Mouse (Mus musculus): Measurements from ENCODE around the gene Parl. TPM values are rescaled to one million over a fixed set of nuclear protein-coding genes. Genes with fewer than 3 reads are reported as not detected.

Parl gene
- total and polyA plus RNA-seq, 3 experiments = 101 to 247 (median 166) TPM

DNA sequence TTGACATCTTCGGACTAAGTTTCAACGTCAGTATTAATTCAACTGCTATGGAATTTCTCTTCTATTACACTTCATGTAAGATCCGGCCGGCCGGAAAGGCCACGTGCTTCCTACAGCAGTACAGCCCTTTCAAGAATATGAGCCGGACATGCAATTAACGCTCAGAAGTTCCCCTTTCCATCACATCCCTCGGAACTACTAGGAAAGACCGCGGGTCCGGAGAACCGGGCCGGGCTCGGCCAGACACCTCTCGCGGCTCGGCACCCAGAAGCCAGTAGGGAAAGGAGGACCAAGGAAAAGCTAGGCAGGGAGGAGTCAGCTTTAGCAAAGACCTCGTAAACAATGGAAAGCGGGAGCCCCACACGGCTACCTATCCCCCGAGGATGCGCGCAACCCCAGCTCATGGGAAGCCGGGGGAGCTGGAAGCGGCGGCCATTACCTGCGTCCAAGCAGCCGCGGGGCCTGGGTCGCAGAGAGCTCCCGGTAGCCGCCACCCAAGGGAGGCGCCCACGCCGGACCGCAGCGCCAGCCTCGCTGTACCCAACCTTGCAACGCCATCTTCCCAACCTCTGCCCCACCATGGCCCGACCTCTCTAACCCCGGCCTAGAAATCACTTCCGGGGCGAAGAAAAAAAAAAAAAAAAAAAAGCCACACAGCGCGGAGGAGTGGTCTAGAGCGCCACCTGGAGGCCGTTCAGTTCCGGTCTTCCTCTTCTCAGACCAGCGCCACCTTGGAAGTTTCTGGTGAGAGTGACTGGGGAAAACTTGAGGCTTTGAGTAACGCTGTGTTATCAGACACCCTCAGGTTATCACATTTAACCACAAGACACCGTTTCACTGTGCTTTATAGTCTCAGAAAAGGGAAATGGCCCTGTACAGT, at the start of gene Parl (continued):
- TF ChIP-seq MAZ (IDR thresholded peaks at IDR 0.05; ENCODE audit: low read depth, low read length) (peak; percentile 79; the same call in 1 of the 2 replicates), PAX5 (IDR thresholded peaks at IDR 0.05; ENCODE audit: low read length) (no peak)

GRCm38 (mm10) chr16:20345464-20345863, 43.3 kb upstream of the Parl start:
- Histone ChIP-seq H3K27ac (ENCODE audit: insufficient read depth, low read depth) (no peak overlapping the region), H3K4me1 (ENCODE audit: control insufficient read depth in 1 of 2, insufficient read depth in 2 of 2) (peaks cover 0 to 3% of the 10 kb centered on the region in 2 experiments; a peak in 1 of 4 replicates), H3K79me2 (replicated peaks; ENCODE audit: control insufficient read depth, extremely low read depth, insufficient read depth, poor library complexity, severe bottlenecking) (no peaks in the 10 kb centered on the region), H3K27me3 (replicated peaks) (no peaks in the 10 kb centered on the region), H3K4me3 (replicated peaks in 1 of 3; ENCODE audit: low read depth in 2 of 3, low read length in 2 of 3, poor library complexity in 1 of 3) (no peak overlapping the region), H3K9me3 (replicated peaks; ENCODE audit: low read length) (no peaks in the 10 kb centered on the region), H3K36me3 (replicated peaks in 1 of 2; ENCODE audit: control insufficient read depth in 1 of 2, insufficient read depth in 1 of 2, low read length in 1 of 2) (peaks cover 0 to 54% of the 10 kb centered on the region in 2 experiments), H3K9ac (ENCODE audit: insufficient read depth, low read depth) (no peak overlapping the region), H3K4me2 (ENCODE audit: insufficient read depth, low read depth, poor library complexity, severe bottlenecking) (no peak overlapping the region)
- no peak for DNase-seq (ENCODE audit: extremely low read depth)
- in situ Hi-C loops (cut with MboI; ENCODE audit: low pct_ligation_motif_present, low pct_unique_long_range_greater_than_20kb, low sequenced_read_pairs) = no loop called here
- TF ChIP-seq USF1 (IDR thresholded peaks at IDR 0.05; ENCODE audit: low read depth, low read length) (no peak), UBTF (IDR thresholded peaks at IDR 0.05; ENCODE audit: low read depth, low read length) (no peak), NELFE (IDR thresholded peaks at IDR 0.05; ENCODE audit: low read depth, low read length) (no peak), E2F4 (IDR thresholded peaks at IDR 0.05; ENCODE audit: insufficient replicate concordance, low read depth, low read length) (no peak), ZC3H11A (IDR thresholded peaks at IDR 0.05; ENCODE audit: low read depth, low read length) (no peak), MXI1 (IDR thresholded peaks at IDR 0.05; ENCODE audit: low read depth, low read length) (no peak), EP300 (IDR thresholded peaks at IDR 0.05; ENCODE audit: low read length) (no peak), ZMIZ1 (IDR thresholded peaks at IDR 0.05; ENCODE audit: low read depth, low read length) (no peak), CTCF (conservative IDR thresholded peaks at IDR 0.05 in 1 of 2, IDR thresholded peaks at IDR 0.05 in 1 of 2; ENCODE audit: low read depth in 2 of 2, low read length in 2 of 2) (no peak), MEF2A (IDR thresholded peaks at IDR 0.05; ENCODE audit: borderline replicate concordance, low read depth, low read length) (no peak), MAZ (IDR thresholded peaks at IDR 0.05; ENCODE audit: low read depth, low read length) (no peak), IRF4 (IDR thresholded peaks at IDR 0.05; ENCODE audit: low read depth, low read length) (no peak), JUN (IDR thresholded peaks at IDR 0.05; ENCODE audit: insufficient read depth, low read depth, low read length) (no peak), TBP (conservative IDR thresholded peaks at IDR 0.05; ENCODE audit: low read depth, low read length) (no peak), RAD21 (IDR thresholded peaks at IDR 0.05; ENCODE audit: low read depth, low read length) (no peak), MYC (IDR thresholded peaks at IDR 0.05; ENCODE audit: low read depth, low read length) (no peak)
- dilution Hi-C loops (cut with MboI; ENCODE audit: extremely low pct_ligation_motif_present, extremely low pct_unique_long_range_greater_than_20kb, low sequenced_read_pairs) = no loop called here

DNA sequence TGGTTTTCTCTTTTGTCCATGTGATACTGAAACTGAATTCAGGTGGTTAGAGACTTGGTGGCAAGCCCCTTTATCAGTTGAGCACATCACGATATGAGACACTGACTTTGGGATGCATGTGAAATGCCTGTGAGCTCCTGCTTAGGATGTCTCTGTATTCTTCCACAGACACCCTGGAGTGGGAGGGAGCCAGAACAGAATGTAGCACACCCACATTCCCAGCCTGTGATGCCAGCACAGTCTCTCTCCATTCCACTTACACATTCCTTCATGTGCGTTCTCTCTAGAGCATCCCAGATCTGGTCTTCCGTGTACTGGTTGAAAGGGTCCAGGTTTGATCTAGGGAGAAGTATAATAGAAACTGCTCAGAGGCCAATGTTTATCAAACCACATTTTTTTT, 36.4 kb upstream of the Parl start:
- Histone ChIP-seq H3K9ac (ENCODE audit: insufficient read depth, low read depth) (no peak overlapping the region), H3K9me3 (replicated peaks; ENCODE audit: low read length) (no peaks in the 10 kb centered on the region), H3K27ac (ENCODE audit: insufficient read depth, low read depth) (no peak overlapping the region), H3K79me2 (replicated peaks; ENCODE audit: control insufficient read depth, extremely low read depth, insufficient read depth, poor library complexity, severe bottlenecking) (no peaks in the 10 kb centered on the region), H3K4me1 (ENCODE audit: control insufficient read depth in 1 of 2, insufficient read depth in 2 of 2) (peaks cover 0 to 3% of the 10 kb centered on the region in 2 experiments; a peak in 1 of 4 replicates), H3K4me2 (ENCODE audit: insufficient read depth, low read depth, poor library complexity, severe bottlenecking) (no peak overlapping the region), H3K4me3 (replicated peaks in 1 of 3; ENCODE audit: low read depth in 2 of 3, low read length in 2 of 3, poor library complexity in 1 of 3) (no peak overlapping the region), H3K27me3 (replicated peaks) (no peaks in the 10 kb centered on the region), H3K36me3 (replicated peaks in 1 of 2; ENCODE audit: control insufficient read depth in 1 of 2, insufficient read depth in 1 of 2, low read length in 1 of 2) (peaks cover 6 to 56% of the 10 kb centered on the region in 2 experiments)
- no peak for TF ChIP-seq RAD21 (IDR thresholded peaks at IDR 0.05; ENCODE audit: low read depth, low read length)
- TF ChIP-seq POLR2A (IDR thresholded peaks at IDR 0.05; ENCODE audit: low read depth, low read length) = no peak
- no peak for TF ChIP-seq TCF12 (IDR thresholded peaks at IDR 0.05; ENCODE audit: low read depth, low read length)
- TF ChIP-seq GABPA (IDR thresholded peaks at IDR 0.05; ENCODE audit: insufficient replicate concordance, low read depth, low read length) = no peak
- no peak for TF ChIP-seq CHD2 (IDR thresholded peaks at IDR 0.05; ENCODE audit: low read length)
- no peak for TF ChIP-seq MAFK (IDR thresholded peaks at IDR 0.05; ENCODE audit: insufficient replicate concordance, low read length)
- no peak for TF ChIP-seq CHD1 (IDR thresholded peaks at IDR 0.05; ENCODE audit: low read depth, low read length)
- in situ Hi-C loops (cut with MboI; ENCODE audit: low pct_ligation_motif_present, low pct_unique_long_range_greater_than_20kb, low sequenced_read_pairs) = no loop called here
- dilution Hi-C loops (cut with MboI; ENCODE audit: extremely low pct_ligation_motif_present, extremely low pct_unique_long_range_greater_than_20kb, low sequenced_read_pairs) = no loop called here
- no peak for DNase-seq (ENCODE audit: extremely low read depth)

Measured in CH12.LX (cell line).